Mouse (Mus musculus): ENCODE data around the gene Usp54.

DNA sequence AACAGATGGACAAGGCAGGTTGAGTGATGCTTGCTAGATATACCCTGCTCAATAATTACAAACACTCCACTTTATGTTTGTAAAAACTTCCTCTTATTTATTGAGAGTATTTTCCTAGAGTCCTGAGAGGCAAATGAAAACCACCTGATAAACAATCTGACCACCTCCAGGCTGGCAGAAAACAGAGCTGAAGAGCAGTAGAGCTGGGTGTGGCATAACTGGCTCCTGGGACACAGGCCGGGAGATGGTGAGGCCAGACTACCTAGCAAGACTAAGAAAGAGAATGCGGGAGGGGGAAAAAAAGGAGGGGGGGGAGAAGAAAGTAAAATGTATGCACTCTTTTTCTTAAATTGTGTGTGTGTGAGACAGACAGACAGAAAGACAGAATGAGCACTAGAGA lies 18.5 kb downstream of the Usp54 start:
- TF ChIP-seq CTCF (IDR thresholded peaks at IDR 0.05; ENCODE audit: control insufficient read depth, insufficient read depth, insufficient read length) = no peak
- TF ChIP-seq MAX (IDR thresholded peaks at IDR 0.05) = no peak
- TF ChIP-seq CEBPB (IDR thresholded peaks at IDR 0.05; ENCODE audit: low read depth) = no peak
- no peak for TF ChIP-seq MYOG (IDR thresholded peaks at IDR 0.05; ENCODE audit: control insufficient read depth, extremely low read depth, insufficient read length)
- no peak for TF ChIP-seq USF1 (IDR thresholded peaks at IDR 0.05; ENCODE audit: low read depth)
